Mouse (Mus musculus) hindbrain, embryonic 10.5 days (tissue): ENCODE measurements around the gene Gipc3. TPM values are rescaled to one million over a fixed set of nuclear protein-coding genes. Genes with fewer than 3 reads are reported as not detected.

Experiments used
- DNase-seq: peaks from one replicate; pipeline ENCODE4 v3.0.0-alpha.2; 2017; ENCODE audit warnings: low spot score
- H3K27ac ChIP-seq: fragments of 300-500 bp; sonication (generic); 2 replicates; pipeline ENCODE4 v1.5.1; 2016; ENCODE audit warnings: mild to moderate bottlenecking, moderate library complexity
- H3K27me3 ChIP-seq: fragments of 300-500 bp; sonication (generic); 2 replicates; pipeline ENCODE4 v1.6.1; 2016; ENCODE audit warnings: mild to moderate bottlenecking; ENCODE audit not compliant: poor library complexity, insufficient read depth, severe bottlenecking
- H3K36me3 ChIP-seq: fragments of 300-500 bp; sonication (generic); 2 replicates; pipeline ENCODE4 v1.6.1; 2016; ENCODE audit warnings: mild to moderate bottlenecking, moderate library complexity
- H3K4me1 ChIP-seq: fragments of 300-500 bp; sonication (generic); replicated peaks from 2 replicates; pipeline ENCODE4 v1.6.1; 2016; ENCODE audit warnings: mild to moderate bottlenecking
- H3K4me3 ChIP-seq: fragments of 300-500 bp; sonication (generic); 2 replicates; pipeline ENCODE4 v1.5.1; 2016; ENCODE audit warnings: mild to moderate bottlenecking, moderate library complexity
- H3K9me3 ChIP-seq: fragments of 300-500 bp; sonication (generic); 2 replicates; pipeline ENCODE4 v1.6.1; 2016; ENCODE audit warnings: mild to moderate bottlenecking, moderate library complexity
- WGBS: fragments of 180-500 bp; shearing (Covaris S2); methylation state at CpG from one replicate; pipeline ENCODE4 v1.1.7; 2016; 5-methylcytosine and 5-hydroxymethylcytosine counted together
- polyA plus RNA-seq: library from polyadenylated mRNA; unstranded; fragments of >200 nt; fragmentation: Nextera tagmentation; extraction: Ambion mirVana; gene quantifications from 2 replicates; pipeline ENCODE4 v1.2.1, GENCODE M21; 2016

Gipc3 gene
- polyA plus RNA-seq, 1 experiment from 2014 or later = not detected

- H3K36me3 ChIP-seq = peaks cover 67% of the 10 kb centered on the region
- H3K4me3 ChIP-seq = peak overlapping the region; percentile 80
- H3K4me1 ChIP-seq = peaks cover 60% of the 10 kb centered on the region
- peak overlapping the region; percentile 96 for H3K27ac ChIP-seq
- DNase-seq = no peak
- H3K9me3 ChIP-seq = no peaks in the 10 kb centered on the region
- H3K27me3 ChIP-seq = peaks cover 5% of the 10 kb centered on the region; the same call in 1 of the 2 replicates
- 4% methylated on average over 20 of the region's 20 CpGs for WGBS
Observed at GRCm38 (mm10) chr10:81321436-81321835, 21.6 kb downstream of the Gipc3 start.

DNA sequence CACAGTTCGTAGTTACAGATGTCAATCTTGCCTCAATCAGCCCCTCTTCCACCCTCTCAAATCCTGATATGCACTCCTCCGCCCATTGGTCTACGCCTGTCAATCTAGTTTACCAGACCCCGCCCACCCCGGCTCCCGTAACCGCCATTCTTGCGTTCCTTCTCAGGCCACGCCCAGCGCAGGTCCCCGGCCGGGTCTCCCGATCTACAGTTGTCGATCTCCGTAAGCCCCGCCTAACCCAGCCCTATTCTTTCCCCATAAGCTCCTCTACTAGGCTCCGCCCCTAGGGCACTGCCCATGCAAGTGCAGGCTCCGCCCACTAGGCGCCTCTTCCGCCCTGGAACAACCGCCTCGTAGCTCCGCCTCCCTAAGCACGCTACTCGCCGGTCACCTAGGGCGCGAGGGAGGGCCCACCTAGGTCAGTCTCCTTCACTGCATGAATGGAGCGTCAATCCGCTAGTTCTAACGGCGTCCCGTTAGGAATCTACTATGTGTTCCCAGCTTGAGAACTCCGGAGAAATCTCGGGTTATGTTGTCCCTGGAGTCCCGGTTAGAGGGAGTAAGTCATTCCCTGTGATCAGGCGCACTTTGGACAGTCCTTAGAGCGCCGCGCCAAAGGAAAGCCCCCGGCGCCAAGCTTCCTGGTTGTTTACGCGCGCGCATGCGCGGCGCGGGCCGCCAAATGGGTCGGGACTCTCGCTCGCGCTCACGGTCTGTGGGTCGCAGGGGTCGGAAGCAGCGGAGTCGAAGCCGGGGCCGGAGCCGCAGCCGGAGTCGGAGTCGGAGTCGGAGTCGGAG lies 22.3 kb downstream of the Gipc3 start, which contains the start of gene Cactin:
Gene Cactin (plus strand): TSS at position 554 of the 798 bp plus-strand sequence.
- Histone ChIP-seq H3K27me3 (peaks cover 9% of the 10 kb centered on the region; the same call in 1 of the 2 replicates), H3K4me1 (peaks cover 60% of the 10 kb centered on the region), H3K4me3 (peak within 1 kb of the TSS; percentile 80), H3K9me3 (no peaks in the 10 kb centered on the region), H3K36me3 (peaks cover 67% of the 10 kb centered on the region), H3K27ac (peak within 1 kb of the TSS; percentile 96)
- under 1% methylated on average over 68 of the region's 68 CpGs for WGBS
- peak; percentile 99 for DNase-seq

GRCm38 (mm10) chr10:81319741-81320549 lies 23.1 kb downstream of the Gipc3 start:
- H3K9me3 ChIP-seq = no peaks in the 10 kb centered on the region
- H3K27ac ChIP-seq = peak overlapping the region; percentile 96
- H3K4me3 ChIP-seq = peak overlapping the region; percentile 80
- DNase-seq = peak; percentile 98
- 2% methylated on average over 38 of the region's 38 CpGs for WGBS
- H3K36me3 ChIP-seq = peaks cover 67% of the 10 kb centered on the region
- H3K4me1 ChIP-seq = peaks cover 59% of the 10 kb centered on the region
- peaks cover 9% of the 10 kb centered on the region; the same call in 1 of the 2 replicates for H3K27me3 ChIP-seq

GRCm38 (mm10) chr10:81319330-81319699 lies 23.8 kb downstream of the Gipc3 start:
- DNase-seq = no peak
- H3K4me3 ChIP-seq = peak overlapping the region; percentile 80
- peak overlapping the region; percentile 96 for H3K27ac ChIP-seq
- H3K36me3 ChIP-seq = peaks cover 67% of the 10 kb centered on the region
- H3K4me1 ChIP-seq = peaks cover 59% of the 10 kb centered on the region
- 39% methylated on average over 8 of the region's 8 CpGs for WGBS
- no peaks in the 10 kb centered on the region for H3K9me3 ChIP-seq
- peaks cover 9% of the 10 kb centered on the region; the same call in 1 of the 2 replicates for H3K27me3 ChIP-seq

DNA sequence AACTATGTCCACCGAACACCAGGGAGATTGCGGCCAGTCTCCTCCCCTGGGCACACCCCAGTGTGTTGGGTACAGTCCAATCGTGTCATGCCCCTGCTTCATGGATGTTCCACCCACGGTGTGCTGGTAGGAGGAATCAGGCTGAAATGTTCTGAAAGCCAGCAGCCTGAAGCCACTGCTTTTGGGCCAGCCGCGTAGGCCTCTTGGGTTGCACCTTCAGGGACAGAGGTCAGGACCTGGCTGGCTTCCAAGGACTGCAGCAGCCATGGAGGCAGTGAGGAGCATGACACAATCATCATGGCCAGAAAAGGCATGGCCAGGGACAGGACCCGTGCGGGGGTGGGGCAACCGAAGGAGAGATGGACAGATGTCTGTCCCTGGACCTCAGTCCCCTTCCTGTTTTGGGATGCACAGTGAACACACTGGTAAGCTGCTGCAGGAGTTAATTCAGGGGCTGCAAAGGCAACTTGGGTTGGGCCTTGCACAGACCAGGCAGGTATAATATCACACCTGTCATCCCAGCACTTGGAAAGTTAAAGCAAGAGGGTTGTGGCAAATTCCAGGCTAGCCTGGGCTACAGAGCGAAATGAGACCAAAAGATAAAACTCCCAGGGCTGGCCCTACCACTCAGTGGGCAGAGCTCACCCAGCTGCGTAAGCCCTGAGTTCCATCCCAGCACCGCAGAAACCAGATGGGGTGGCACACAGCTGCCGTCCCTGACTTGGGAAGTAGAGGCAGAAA lies 24.3 kb downstream of the Gipc3 start:
- Histone ChIP-seq H3K36me3 (peaks cover 67% of the 10 kb centered on the region), H3K4me3 (peak overlapping the region; percentile 80; the same call in 1 of the 2 replicates), H3K27me3 (peaks cover 9% of the 10 kb centered on the region; the same call in 1 of the 2 replicates), H3K9me3 (no peaks in the 10 kb centered on the region), H3K4me1 (peaks cover 55% of the 10 kb centered on the region), H3K27ac (peak overlapping the region; percentile 96)
- no peak for DNase-seq
- 92% methylated on average over 13 of the region's 13 CpGs for WGBS

GRCm38 (mm10) chr10:81317273-81317672 lies 25.8 kb downstream of the Gipc3 start:
- 9% methylated on average over 20 of the region's 20 CpGs for WGBS
- Histone ChIP-seq H3K4me3 (peak overlapping the region; percentile 38), H3K27me3 (peaks cover 9% of the 10 kb centered on the region; the same call in 1 of the 2 replicates), H3K36me3 (peaks cover 67% of the 10 kb centered on the region), H3K27ac (peak overlapping the region; percentile 72), H3K4me1 (peaks cover 49% of the 10 kb centered on the region), H3K9me3 (no peaks in the 10 kb centered on the region)
- DNase-seq = no peak

GRCm38 (mm10) chr10:81316338-81317060 lies 26.6 kb downstream of the Gipc3 start:
- Histone ChIP-seq H3K4me3 (peak overlapping the region; percentile 38), H3K36me3 (peaks cover 74% of the 10 kb centered on the region)
- WGBS = 40% methylated on average over 16 of the region's 16 CpGs

GRCm38 (mm10) chr10:81315587-81315986 lies 27.5 kb downstream of the Gipc3 start:
- WGBS = 92% methylated on average over 16 of the region's 16 CpGs
- no peak for DNase-seq
- peaks cover 83% of the 10 kb centered on the region for H3K36me3 ChIP-seq
- no peak overlapping the region for H3K4me3 ChIP-seq
- H3K27me3 ChIP-seq = peaks cover 9% of the 10 kb centered on the region; the same call in 1 of the 2 replicates
- no peak overlapping the region for H3K27ac ChIP-seq
- H3K9me3 ChIP-seq = no peaks in the 10 kb centered on the region
- peaks cover 40% of the 10 kb centered on the region for H3K4me1 ChIP-seq

More at GRCm38 (mm10) chr10:81316338-81317060, 26.6 kb downstream of the Gipc3 start:
- no peak for DNase-seq
- Histone ChIP-seq H3K9me3 (no peaks in the 10 kb centered on the region), H3K27ac (peak overlapping the region; percentile 72), H3K27me3 (peaks cover 9% of the 10 kb centered on the region; the same call in 1 of the 2 replicates), H3K4me1 (peaks cover 41% of the 10 kb centered on the region)

GRCm38 (mm10) chr10:81314201-81314600 lies 28.9 kb downstream of the Gipc3 start:
- Histone ChIP-seq H3K27ac (no peak overlapping the region), H3K27me3 (peaks cover 9% of the 10 kb centered on the region; the same call in 1 of the 2 replicates), H3K36me3 (peaks cover 97% of the 10 kb centered on the region), H3K4me3 (no peak overlapping the region), H3K9me3 (no peaks in the 10 kb centered on the region), H3K4me1 (peaks cover 31% of the 10 kb centered on the region)
- no peak for DNase-seq
- 79% methylated on average over 7 of the region's 7 CpGs for WGBS

- Histone ChIP-seq H3K4me1 (peaks cover 25% of the 10 kb centered on the region), H3K4me3 (peak overlapping the region; percentile 2; the same call in 1 of the 2 replicates), H3K9me3 (no peaks in the 10 kb centered on the region), H3K27ac (no peak overlapping the region), H3K27me3 (peaks cover 9% of the 10 kb centered on the region; the same call in 1 of the 2 replicates), H3K36me3 (peaks cover 99% of the 10 kb centered on the region)
- 95% methylated on average over 13 of the region's 13 CpGs for whole genome bisulfite sequencing
- no peak for DNase-seq
Observed at GRCm38 (mm10) chr10:81313581-81313980, 29.5 kb downstream of the Gipc3 start.

DNA sequence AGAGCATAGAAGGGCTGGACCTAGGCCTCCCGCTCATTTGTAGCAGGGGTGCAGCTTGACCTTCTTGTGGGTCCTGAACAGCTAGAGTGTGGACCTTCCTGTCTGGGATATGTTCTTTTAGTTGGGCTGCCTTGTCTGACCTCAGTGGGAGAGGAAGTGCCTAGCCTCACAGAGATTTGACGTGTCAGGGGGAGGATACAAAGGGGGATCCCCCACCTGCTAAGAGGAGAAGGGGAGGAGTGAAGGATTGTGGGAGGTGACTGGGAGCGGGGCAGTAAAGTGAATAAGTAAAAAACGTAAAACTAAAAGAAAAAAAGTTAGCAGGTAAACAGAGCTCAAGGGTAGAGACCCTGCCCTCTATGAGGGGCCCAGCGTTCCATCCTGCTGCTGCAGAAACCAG lies 33.5 kb downstream of the Gipc3 start:
- 88% methylated on average over 5 of the region's 5 CpGs for WGBS
- H3K36me3 ChIP-seq = peaks cover 100% of the 10 kb centered on the region

More for the DNA sequence above, 33.5 kb downstream of the Gipc3 start:
- DNase-seq = no peak
- no peaks in the 10 kb centered on the region for H3K9me3 ChIP-seq
- H3K27me3 ChIP-seq = no peaks in the 10 kb centered on the region
- peaks cover 7% of the 10 kb centered on the region for H3K4me1 ChIP-seq
- no peak overlapping the region for H3K27ac ChIP-seq
- H3K4me3 ChIP-seq = no peak overlapping the region
